Mouse (Mus musculus) testis, adult 2 months (tissue): ENCODE measurements around the gene Gsn. TPM values are rescaled to one million over a fixed set of nuclear protein-coding genes. Genes with fewer than 3 reads are reported as not detected.
A peak's percentile ranks its signal among the peaks of the same experiment; 100 is the strongest.

Source experiments
- H3K27ac ChIP-seq: fragments of 200-500 bp; 2 replicates; pipeline ENCODE4 v1.5.1; 2012; ENCODE audit warnings: low read depth, low read length; ENCODE audit not compliant: control insufficient read depth, insufficient read depth
- H3K27me3 ChIP-seq: fragments of 200-500 bp; 2 replicates; pipeline ENCODE4 v1.6.1; 2012; ENCODE audit warnings: mild to moderate bottlenecking, low read length, moderate library complexity; ENCODE audit not compliant: control insufficient read depth, insufficient read depth
- H3K36me3 ChIP-seq: fragments of 200-500 bp; 2 replicates; pipeline ENCODE4 v1.6.1; 2012; ENCODE audit warnings: mild to moderate bottlenecking, low read length; ENCODE audit not compliant: control insufficient read depth, insufficient read depth
- H3K4me1 ChIP-seq: fragments of 200-500 bp; 2 replicates; pipeline ENCODE4 v1.6.1; 2012; ENCODE audit warnings: low read length; ENCODE audit not compliant: control insufficient read depth, insufficient read depth
- H3K4me3 ChIP-seq: fragments of 200-500 bp; 2 replicates; pipeline ENCODE4 v1.5.1; 2012; ENCODE audit warnings: low read depth, mild to moderate bottlenecking, low read length, moderate library complexity, mixed read lengths; ENCODE audit not compliant: control insufficient read depth
- CTCF ChIP-seq: fragments of 200-500 bp; IDR thresholded peaks from 2 replicates; pipeline ENCODE4 v1.5.1; 2012; ENCODE audit warnings: low read depth, mild to moderate bottlenecking, inconsistent platforms, low read length, moderate library complexity; ENCODE audit not compliant: control insufficient read depth, insufficient read depth, insufficient replicate concordance
- POLR2A ChIP-seq: fragments of 200-500 bp; IDR thresholded peaks from 2 replicates; pipeline ENCODE4 v1.6.1; 2012; ENCODE audit warnings: low read depth, mild to moderate bottlenecking, inconsistent platforms, low read length, moderate library complexity; ENCODE audit not compliant: control insufficient read depth
- polyA plus RNA-seq: library from polyadenylated mRNA; depleted of rRNA; stranded (reverse); fragments of >200 nt; gene quantifications from 2 replicates; pipeline ENCODE4 v1.2.3, GENCODE M21; 2012

Gsn gene
- polyA plus RNA-seq, 1 experiment = 49.9 TPM

- Histone ChIP-seq H3K4me1 (no peaks in the 10 kb centered on the region; the same call in 1 of the 2 replicates), H3K36me3 (no peaks in the 10 kb centered on the region), H3K4me3 (no peak overlapping the region), H3K27me3 (no peaks in the 10 kb centered on the region), H3K27ac (no peak overlapping the region)
- no peak for TF ChIP-seq CTCF
- TF ChIP-seq POLR2A = no peak
Observed at GRCm38 (mm10) chr2:35283997-35284396, 27.8 kb downstream of the Gsn start.

- H3K4me3 ChIP-seq = no peak overlapping the region
- TF ChIP-seq CTCF = no peak
- no peak for TF ChIP-seq POLR2A
- no peaks in the 10 kb centered on the region for H3K36me3 ChIP-seq
- H3K27me3 ChIP-seq = no peaks in the 10 kb centered on the region
- no peaks in the 10 kb centered on the region; the same call in 1 of the 2 replicates for H3K4me1 ChIP-seq
- no peak overlapping the region for H3K27ac ChIP-seq
Observed at GRCm38 (mm10) chr2:35285209-35285608, 29.0 kb downstream of the Gsn start.

- TF ChIP-seq POLR2A (no peak), CTCF (no peak)
- no peak overlapping the region for H3K4me3 ChIP-seq
- H3K27me3 ChIP-seq = no peaks in the 10 kb centered on the region
- H3K36me3 ChIP-seq = no peaks in the 10 kb centered on the region
- no peak overlapping the region for H3K27ac ChIP-seq
- H3K4me1 ChIP-seq = no peaks in the 10 kb centered on the region; the same call in 1 of the 2 replicates
Observed at GRCm38 (mm10) chr2:35287017-35287620, 30.9 kb downstream of the Gsn start.

GRCm38 (mm10) chr2:35288758-35289635 is 32.8 kb downstream of the Gsn start:
- Histone ChIP-seq H3K36me3 (no peaks in the 10 kb centered on the region), H3K4me1 (no peaks in the 10 kb centered on the region), H3K27ac (no peak overlapping the region), H3K4me3 (no peak overlapping the region), H3K27me3 (no peaks in the 10 kb centered on the region)
- TF ChIP-seq CTCF (peak; percentile 61; the same call in 1 of the 2 replicates), POLR2A (no peak)

- no peak; the same call in 1 of the 2 replicates for TF ChIP-seq CTCF
- TF ChIP-seq POLR2A = no peak
- no peaks in the 10 kb centered on the region for H3K36me3 ChIP-seq
- H3K27me3 ChIP-seq = no peaks in the 10 kb centered on the region
- no peaks in the 10 kb centered on the region for H3K4me1 ChIP-seq
- H3K4me3 ChIP-seq = no peak overlapping the region
- H3K27ac ChIP-seq = no peak overlapping the region
Observed at GRCm38 (mm10) chr2:35291856-35292255, 35.7 kb downstream of the Gsn start.

- H3K27ac ChIP-seq = no peak overlapping the region
- H3K4me3 ChIP-seq = no peak overlapping the region
- no peaks in the 10 kb centered on the region for H3K4me1 ChIP-seq
- no peak for TF ChIP-seq POLR2A
- TF ChIP-seq CTCF = no peak
- H3K27me3 ChIP-seq = no peaks in the 10 kb centered on the region
- no peaks in the 10 kb centered on the region for H3K36me3 ChIP-seq
Observed at GRCm38 (mm10) chr2:35292700-35293099, 36.5 kb downstream of the Gsn start.

GRCm38 (mm10) chr2:35293291-35293690 is 37.1 kb downstream of the Gsn start:
- no peaks in the 10 kb centered on the region for H3K4me1 ChIP-seq
- no peak overlapping the region for H3K4me3 ChIP-seq
- no peak for TF ChIP-seq POLR2A
- no peak for TF ChIP-seq CTCF
- no peaks in the 10 kb centered on the region for H3K36me3 ChIP-seq
- H3K27ac ChIP-seq = no peak overlapping the region
- H3K27me3 ChIP-seq = no peaks in the 10 kb centered on the region
